Mouse (Mus musculus) liver (tissue): Measurements from ENCODE around the gene Catsperd.
"Not testable (repeated sequence)": the region's sequence is repeated elsewhere in the genome, so short reads cannot be mapped to it uniquely, and the experiment has no call there.

ENCODE experiments used
- DNase-seq: peaks from one replicate; pipeline ENCODE4 v3.0.0-alpha.2; 2020; ENCODE audit warnings: mixed read lengths

Catsperd gene

DNA sequence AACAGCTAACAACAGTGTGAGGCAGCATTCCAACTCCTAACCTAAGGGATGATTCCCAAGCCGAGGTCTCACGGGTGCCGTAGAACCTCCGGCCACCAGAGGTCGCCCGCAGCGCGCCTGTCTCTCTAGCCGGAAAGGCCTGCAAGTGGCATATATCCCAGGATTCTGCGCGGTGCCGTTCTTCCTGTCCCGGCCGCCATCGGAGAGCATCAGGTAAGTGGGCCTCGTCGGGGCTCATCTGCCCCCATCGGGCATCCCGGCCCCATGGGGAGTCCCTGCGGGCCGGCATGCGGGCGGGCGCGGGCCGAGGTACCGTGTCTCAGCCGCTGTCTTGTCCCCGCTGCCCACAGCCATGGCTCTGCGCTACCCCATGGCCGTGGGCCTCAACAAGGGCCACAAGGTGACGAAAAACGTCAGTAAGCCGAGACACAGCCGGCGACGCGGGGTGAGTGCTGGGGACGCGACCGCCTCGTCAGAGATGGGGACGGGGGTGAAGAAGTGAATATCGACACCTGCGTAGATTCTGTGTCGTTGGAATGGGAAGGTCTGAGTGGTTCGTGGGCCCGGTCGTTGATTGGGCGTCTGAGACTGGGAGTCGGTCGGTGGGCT lies 14.6 kb upstream of the Catsperd start, which contains the start of gene Rpl36:
Rpl36 (plus strand) TSS at position 181 of the 609 bp plus-strand sequence.
- peak; percentile 95 for DNase-seq

DNA sequence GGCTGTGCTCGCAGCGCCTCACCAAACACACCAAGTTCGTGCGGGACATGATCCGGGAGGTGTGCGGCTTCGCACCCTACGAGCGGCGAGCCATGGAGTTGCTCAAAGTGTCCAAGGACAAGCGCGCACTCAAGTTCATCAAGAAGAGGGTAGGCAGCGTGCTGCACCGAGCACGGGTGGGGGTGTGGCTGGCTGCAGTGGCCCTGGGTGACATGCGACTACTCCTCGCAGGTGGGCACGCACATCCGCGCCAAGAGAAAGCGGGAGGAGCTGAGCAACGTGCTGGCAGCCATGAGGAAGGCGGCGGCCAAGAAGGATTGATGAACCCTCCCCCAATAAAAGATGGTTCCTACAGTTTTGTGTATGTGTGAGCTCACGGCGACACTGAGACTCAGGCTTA lies 14.1 kb upstream of the Catsperd start:
- peak; percentile 41 for DNase-seq

- DNase-seq, result peak; percentile 29
These were observed 13.4 kb upstream of the Catsperd start for GRCm38 (mm10) chr17:56614391-56615135.

- peak; percentile 21 for DNase-seq
These were observed 12.7 kb upstream of the Catsperd start for GRCm38 (mm10) chr17:56615136-56615784.

GRCm38 (mm10) chr17:56615792-56616191 lies 12.2 kb upstream of the Catsperd start:
- DNase-seq, result no peak

DNA sequence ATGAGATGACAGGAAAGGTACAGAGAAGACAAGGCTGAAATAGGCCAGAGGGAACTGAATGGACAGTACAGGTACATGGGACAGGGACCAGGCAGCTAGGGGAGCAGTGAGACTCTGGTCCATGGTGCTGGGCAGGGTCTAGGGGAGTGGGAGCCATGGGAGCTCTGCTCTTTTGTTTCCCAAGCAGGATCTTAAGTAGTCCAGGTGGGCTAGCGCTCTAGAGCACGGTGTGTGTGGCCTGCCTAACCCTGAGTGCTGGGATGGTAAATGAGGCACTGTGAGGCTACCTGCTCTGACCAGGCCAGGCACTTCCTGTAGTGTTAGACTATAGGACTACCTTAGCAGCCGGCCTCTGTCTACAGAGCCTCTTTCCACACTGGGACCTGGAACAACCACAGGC lies 11.2 kb upstream of the Catsperd start:
- no peak for DNase-seq

DNA sequence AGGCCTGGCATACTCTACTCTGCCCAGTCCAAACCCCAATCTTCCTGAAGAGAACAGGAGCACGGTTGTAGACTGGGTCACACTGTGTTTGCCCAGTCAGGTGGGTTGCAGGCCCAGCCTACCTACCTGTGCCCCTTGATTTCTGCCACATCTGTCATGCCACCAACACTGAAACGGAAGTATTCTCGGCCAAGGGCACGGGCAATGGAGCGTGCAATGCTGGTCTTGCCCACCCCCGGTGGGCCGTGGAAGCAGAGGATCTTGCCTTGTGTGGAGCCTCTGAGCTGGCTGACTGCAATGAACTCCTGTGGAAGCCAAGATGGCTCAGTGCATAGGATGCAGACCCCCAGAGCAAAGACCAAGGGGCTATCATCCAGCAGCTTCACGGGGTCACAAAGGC lies 10.3 kb upstream of the Catsperd start:
- DNase-seq, result no peak

DNA sequence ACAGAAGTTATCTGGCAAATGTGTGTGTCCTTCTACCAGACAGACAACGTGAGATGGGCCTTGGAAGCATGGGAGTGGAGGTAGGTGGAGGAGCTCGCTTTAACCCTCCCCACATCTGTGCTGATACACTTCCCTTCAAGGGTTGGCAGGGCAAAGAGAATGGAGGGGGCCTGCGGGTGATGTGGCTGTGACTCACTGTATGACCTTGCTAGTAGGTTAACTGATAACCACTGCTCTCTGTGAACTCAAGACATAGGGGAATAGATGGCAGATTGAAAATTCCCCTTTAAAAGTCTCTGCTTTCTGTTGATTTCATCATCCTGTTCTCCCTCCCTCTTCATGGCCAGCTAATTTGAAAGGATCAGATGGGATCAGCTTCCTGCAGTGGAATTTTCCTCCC lies 2.4 kb upstream of the Catsperd start:
- no peak for DNase-seq

GRCm38 (mm10) chr17:56626260-56626659 lies 1.7 kb upstream of the Catsperd start:
- peak; percentile 31 for DNase-seq

- DNase-seq, result peak; percentile 99
These were observed 1.0 kb upstream of the Catsperd start, which contains the start of gene Lonp1 for GRCm38 (mm10) chr17:56626754-56627470. Gene Lonp1 (minus strand): TSS chr17:56626887.

DNA sequence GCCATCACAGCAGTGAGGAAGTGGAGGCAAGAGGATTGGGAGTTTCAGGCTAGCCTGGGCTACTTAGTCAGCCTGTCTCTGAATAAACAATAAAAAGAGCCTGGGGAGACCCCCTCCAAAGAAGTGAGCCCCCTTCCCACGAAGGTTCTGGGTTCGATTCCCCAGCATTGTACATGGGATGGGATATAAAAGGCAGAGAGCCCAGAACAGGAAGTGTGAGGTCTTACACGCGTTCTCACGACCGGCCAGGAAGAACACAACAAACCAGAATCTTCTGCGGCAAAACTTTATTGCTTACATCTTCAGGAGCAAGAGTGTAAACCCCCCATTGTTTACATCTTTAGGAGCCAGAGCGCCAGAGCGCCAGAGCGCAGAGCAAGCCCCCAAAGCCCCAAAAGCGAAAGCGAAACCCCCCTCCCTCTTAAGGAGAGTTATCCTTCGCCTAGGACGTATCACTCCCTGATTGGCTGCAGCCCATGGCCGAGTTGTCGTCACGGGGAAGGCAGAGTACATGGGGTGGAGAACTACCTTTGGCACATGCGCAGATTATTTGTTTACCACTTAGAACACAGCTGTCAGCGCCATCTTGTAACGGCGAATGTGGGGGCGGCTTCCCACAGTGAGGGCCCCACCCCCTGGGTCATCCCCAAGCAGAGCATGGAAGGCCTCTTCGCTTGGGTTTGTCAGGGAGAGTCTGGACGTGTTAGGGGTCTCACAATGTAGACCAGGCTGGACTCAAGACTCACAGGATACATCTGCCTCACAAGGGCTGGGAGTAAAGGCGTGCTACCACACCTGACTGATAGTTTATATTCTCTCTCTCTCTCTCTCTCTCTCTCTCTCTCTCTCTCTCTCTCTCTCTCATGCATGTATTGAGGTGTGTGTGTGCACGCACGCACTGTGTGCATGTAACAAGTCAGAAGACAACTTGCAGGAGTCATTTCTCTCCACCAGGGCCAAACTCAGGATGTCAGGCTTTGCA lies 2.1 kb downstream of the Catsperd start:
- not testable (repeated sequence) for DNase-seq

GRCm38 (mm10) chr17:56631807-56632206 lies 3.9 kb downstream of the Catsperd start:
- DNase-seq, result no peak

- DNase-seq, result no peak
These were observed 6.1 kb downstream of the Catsperd start for GRCm38 (mm10) chr17:56634023-56634422.

DNA sequence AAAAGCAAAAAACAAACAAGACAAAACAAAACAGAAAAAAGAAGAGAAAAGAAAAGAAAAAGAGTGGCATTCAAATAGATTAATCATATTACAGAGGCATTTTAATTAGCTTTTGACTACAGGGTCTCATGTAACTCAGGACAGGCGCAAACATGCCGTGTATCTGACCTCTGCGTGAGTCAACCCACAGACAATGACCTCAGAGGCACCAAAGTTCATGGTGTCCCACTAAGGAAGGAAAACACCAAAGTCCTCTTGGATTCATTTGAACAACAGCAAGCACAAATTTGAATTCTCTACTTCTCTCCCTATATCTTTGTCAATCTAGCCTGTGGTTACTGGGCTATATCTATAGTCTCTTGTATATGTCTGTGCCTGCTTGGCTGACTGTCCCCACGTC lies 15.3 kb downstream of the Catsperd start:
- no peak for DNase-seq

DNA sequence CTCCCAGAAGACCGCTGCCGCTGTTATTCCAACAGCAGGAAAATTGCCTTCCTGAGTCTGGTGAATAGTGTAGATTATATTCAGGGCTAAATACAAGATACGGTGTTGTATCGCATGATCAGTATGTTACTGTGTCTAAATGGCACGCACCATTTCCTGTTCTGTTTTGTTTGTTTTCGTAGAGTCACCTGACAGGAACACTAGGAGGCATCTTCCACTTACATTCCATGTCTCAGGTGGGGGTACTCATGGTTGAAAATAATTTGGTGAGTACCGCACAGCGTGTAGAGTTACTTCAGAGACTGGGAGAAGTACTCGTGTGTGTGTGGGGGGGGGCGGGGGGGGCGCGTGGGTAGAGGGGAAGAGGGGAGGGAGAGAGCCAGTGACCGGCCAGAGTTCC lies 19.6 kb downstream of the Catsperd start:
- DNase-seq, result no peak

- peak; percentile 34 for DNase-seq
These were observed 23.9 kb downstream of the Catsperd start for GRCm38 (mm10) chr17:56651801-56652200.

- DNase-seq, result no peak
These were observed 26.8 kb downstream of the Catsperd start for GRCm38 (mm10) chr17:56654771-56655170.

DNA sequence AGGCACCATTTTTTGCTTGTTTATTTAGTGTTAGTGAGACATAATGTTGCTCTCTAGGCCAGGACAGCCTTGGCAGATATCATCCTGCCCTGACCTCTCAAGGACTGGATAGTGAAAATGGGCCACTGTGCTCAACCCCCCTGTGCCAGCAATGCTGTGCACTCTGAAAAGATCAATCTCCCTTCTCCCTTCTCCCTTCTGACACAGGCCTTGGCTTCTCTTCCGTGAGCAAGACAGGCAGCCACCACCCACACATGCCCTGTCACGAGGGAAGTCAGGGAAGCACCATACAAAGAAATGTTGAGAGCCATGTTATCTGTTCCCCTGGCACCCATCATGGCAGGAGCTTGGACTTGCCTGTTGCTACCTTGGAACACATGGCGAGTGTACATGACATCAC lies 27.4 kb downstream of the Catsperd start:
- no peak for DNase-seq

GRCm38 (mm10) chr17:56656171-56656570 lies 28.2 kb downstream of the Catsperd start:
- DNase-seq, result no peak

DNA sequence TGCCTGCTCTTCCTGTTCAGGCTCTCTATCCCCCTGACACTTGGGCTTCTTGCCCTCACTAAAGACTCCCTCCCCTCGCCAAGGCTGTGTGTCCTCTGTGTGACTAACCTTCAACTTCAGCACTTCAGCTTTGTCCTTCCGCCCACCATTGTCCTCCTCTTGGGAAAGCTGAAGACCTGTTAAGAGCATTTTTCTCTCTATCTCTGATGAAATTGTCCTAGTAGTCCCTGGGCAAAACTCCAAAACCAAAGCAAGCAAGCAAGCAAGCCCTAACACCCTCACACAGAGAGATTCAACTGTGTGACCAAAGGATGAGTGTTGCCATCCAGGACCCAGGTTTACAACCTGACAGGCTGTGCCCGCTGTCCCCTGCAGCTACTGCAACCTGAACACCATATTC lies 35.7 kb downstream of the Catsperd start:
- DNase-seq, result no peak

DNA sequence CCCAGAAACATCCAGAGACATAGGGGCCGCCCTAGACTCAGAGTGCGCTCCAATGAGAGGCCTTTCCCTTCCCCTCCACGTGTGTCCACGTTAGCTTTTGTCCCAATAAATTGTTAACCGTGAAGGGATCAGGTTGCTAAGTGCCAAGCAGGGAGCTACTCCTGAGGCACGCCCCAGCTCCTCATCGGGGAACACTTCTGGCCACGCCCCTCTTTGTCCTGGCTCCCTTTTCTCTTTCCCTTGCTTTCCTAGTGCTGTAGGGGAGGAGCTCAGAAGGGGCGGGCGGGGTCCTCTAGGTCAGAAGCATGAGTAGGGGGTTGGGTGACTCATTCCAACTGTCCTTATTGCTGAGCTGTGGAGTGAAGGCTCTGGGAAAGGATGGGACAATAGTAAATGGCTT lies 36.4 kb downstream of the Catsperd start:
- DNase-seq, result no peak

DNA sequence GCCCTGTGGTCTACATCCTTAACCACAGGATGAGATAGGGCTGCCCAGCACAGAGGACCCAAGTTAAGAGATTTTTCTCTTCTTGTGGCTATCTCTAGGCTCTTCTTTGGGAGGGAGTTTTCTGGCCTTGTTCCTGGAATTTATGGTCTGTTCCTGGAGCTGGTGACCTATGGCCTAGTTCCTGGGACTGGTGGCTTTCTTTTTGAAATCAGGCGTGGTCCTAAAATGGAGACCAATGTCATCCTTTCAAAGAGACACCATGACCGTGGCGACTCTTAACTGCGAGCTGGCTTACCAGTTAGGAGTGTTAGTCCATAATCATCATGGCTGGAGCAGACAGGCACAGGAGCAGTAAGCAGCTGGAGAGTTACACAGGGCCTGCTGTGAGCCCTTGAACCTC lies 38.4 kb downstream of the Catsperd start:
- no peak for DNase-seq
